Mouse (Mus musculus) midbrain, embryonic 15.5 days (tissue): Measurements from ENCODE around the gene Eps15. TPM values are rescaled to one million over a fixed set of nuclear protein-coding genes. Genes with fewer than 3 reads are reported as not detected.

Experiments
- ATAC-seq: fragments of 200-750 bp; cut with Nextera tagmentation; replicated peaks from 2 replicates; pipeline ENCODE4 v1.8.0; 2017; ENCODE audit warnings: moderate TSS enrichment
- H3K27ac ChIP-seq: fragments of 300-500 bp; sonication (generic); 2 replicates; pipeline ENCODE4 v1.5.1; 2015; ENCODE audit warnings: mild to moderate bottlenecking, inconsistent platforms
- H3K27me3 ChIP-seq: fragments of 300-500 bp; sonication (generic); replicated peaks from 2 replicates; pipeline ENCODE4 v1.6.1; 2015; ENCODE audit warnings: inconsistent platforms
- H3K36me3 ChIP-seq: fragments of 300-500 bp; sonication (generic); replicated peaks from 2 replicates; pipeline ENCODE4 v1.6.1; 2015; ENCODE audit warnings: inconsistent platforms
- H3K4me1 ChIP-seq: fragments of 300-500 bp; sonication (generic); 2 replicates; pipeline ENCODE4 v1.6.1; 2015; ENCODE audit warnings: inconsistent platforms
- H3K4me2 ChIP-seq: fragments of 300-500 bp; sonication (generic); 2 replicates; pipeline ENCODE4 v1.6.1; 2015; ENCODE audit warnings: inconsistent platforms, mild to moderate bottlenecking, moderate library complexity
- H3K4me3 ChIP-seq: fragments of 300-500 bp; sonication (generic); 2 replicates; pipeline ENCODE4 v1.5.1; 2015; ENCODE audit warnings: mild to moderate bottlenecking, inconsistent platforms
- H3K9ac ChIP-seq: fragments of 300-500 bp; sonication (generic); 2 replicates; pipeline ENCODE4 v1.6.1; 2015; ENCODE audit warnings: mild to moderate bottlenecking, inconsistent platforms
- H3K9me3 ChIP-seq: fragments of 300-500 bp; sonication (generic); 2 replicates; pipeline ENCODE4 v1.6.1; 2016; ENCODE audit warnings: inconsistent platforms
- WGBS: fragments of 180-500 bp; shearing (Covaris S2); methylation state at CpG from one replicate; pipeline ENCODE4 v1.1.7; 2015; ENCODE audit warnings: mixed read lengths; 5-methylcytosine and 5-hydroxymethylcytosine counted together
- polyA plus RNA-seq: library from polyadenylated mRNA; unstranded; fragments of >200 nt; fragmentation: Nextera tagmentation; extraction: Ambion mirVana; gene quantifications from 2 replicates; pipeline ENCODE4 v1.2.1, GENCODE M21; 2015

The Eps15 gene
- polyA plus RNA-seq, 1 experiment from 2014 or later: 61.0 TPM

- Histone ChIP-seq H3K4me3 (peak overlapping the region; percentile 63), H3K9ac (peak overlapping the region; percentile 60), H3K4me1 (peaks cover 5% of the 10 kb centered on the region; the same call in 1 of the 2 replicates), H3K27ac (no peak overlapping the region), H3K27me3 (no peaks in the 10 kb centered on the region), H3K9me3 (no peaks in the 10 kb centered on the region), H3K4me2 (peak overlapping the region; percentile 78), H3K36me3 (no peaks in the 10 kb centered on the region)
- WGBS: under 1% methylated on average over 60 of the region's 85 CpGs
- ATAC-seq: peak; percentile 89
These were observed 542 bp downstream of the Eps15 start for GRCm38 (mm10) chr4:109280459-109281160.

GRCm38 (mm10) chr4:109281161-109281560, 1.1 kb downstream of the Eps15 start:
- Histone ChIP-seq H3K4me1 (peaks cover 5% of the 10 kb centered on the region; the same call in 1 of the 2 replicates), H3K36me3 (no peaks in the 10 kb centered on the region), H3K4me2 (peak overlapping the region; percentile 78), H3K4me3 (peak overlapping the region; percentile 63), H3K27me3 (no peaks in the 10 kb centered on the region), H3K27ac (no peak overlapping the region), H3K9me3 (no peaks in the 10 kb centered on the region), H3K9ac (peak overlapping the region; percentile 60; the same call in 1 of the 2 replicates)
- 9% methylated on average over 4 of the region's 4 CpGs for WGBS
- no peak for ATAC-seq

GRCm38 (mm10) chr4:109281946-109282345, 1.9 kb downstream of the Eps15 start:
- H3K27ac ChIP-seq: no peak overlapping the region
- peak overlapping the region; percentile 78 for H3K4me2 ChIP-seq
- no peak overlapping the region for H3K9ac ChIP-seq

GRCm38 (mm10) chr4:109294629-109295028, 14.6 kb downstream of the Eps15 start:
- Histone ChIP-seq H3K27ac (no peak overlapping the region), H3K27me3 (no peaks in the 10 kb centered on the region), H3K4me2 (no peak overlapping the region), H3K9me3 (no peaks in the 10 kb centered on the region), H3K36me3 (no peaks in the 10 kb centered on the region), H3K4me1 (no peaks in the 10 kb centered on the region), H3K4me3 (no peak overlapping the region), H3K9ac (no peak overlapping the region)
- no peak for ATAC-seq

More at GRCm38 (mm10) chr4:109281946-109282345, 1.9 kb downstream of the Eps15 start:
- Histone ChIP-seq H3K4me3 (no peak overlapping the region), H3K4me1 (peaks cover 5% of the 10 kb centered on the region; the same call in 1 of the 2 replicates), H3K36me3 (no peaks in the 10 kb centered on the region), H3K9me3 (no peaks in the 10 kb centered on the region), H3K27me3 (no peaks in the 10 kb centered on the region)
- no peak for ATAC-seq
- 97% methylated on average over 1 of the region's 1 CpGs for WGBS

GRCm38 (mm10) chr4:109296510-109296909, 16.4 kb downstream of the Eps15 start:
- no peak for ATAC-seq
- no peak overlapping the region for H3K4me2 ChIP-seq
- H3K36me3 ChIP-seq: no peaks in the 10 kb centered on the region
- no peaks in the 10 kb centered on the region for H3K9me3 ChIP-seq
- whole genome bisulfite sequencing: 83% methylated on average over 2 of the region's 2 CpGs
- no peak overlapping the region for H3K27ac ChIP-seq
- H3K4me1 ChIP-seq: no peaks in the 10 kb centered on the region
- H3K27me3 ChIP-seq: no peaks in the 10 kb centered on the region
- no peak overlapping the region for H3K4me3 ChIP-seq
- no peak overlapping the region for H3K9ac ChIP-seq

GRCm38 (mm10) chr4:109299136-109299535, 19.1 kb downstream of the Eps15 start:
- H3K36me3 ChIP-seq: no peaks in the 10 kb centered on the region
- no peaks in the 10 kb centered on the region for H3K9me3 ChIP-seq
- no peak for ATAC-seq
- H3K4me1 ChIP-seq: no peaks in the 10 kb centered on the region
- H3K27ac ChIP-seq: no peak overlapping the region
- no peak overlapping the region for H3K4me2 ChIP-seq
- no peak overlapping the region for H3K9ac ChIP-seq
- H3K27me3 ChIP-seq: no peaks in the 10 kb centered on the region
- no peak overlapping the region for H3K4me3 ChIP-seq

- no peaks in the 10 kb centered on the region for H3K27me3 ChIP-seq
- no peak for ATAC-seq
- H3K4me2 ChIP-seq: no peak overlapping the region
- no peak overlapping the region for H3K4me3 ChIP-seq
- H3K36me3 ChIP-seq: no peaks in the 10 kb centered on the region
- H3K9me3 ChIP-seq: no peaks in the 10 kb centered on the region
- no peak overlapping the region for H3K9ac ChIP-seq
- H3K4me1 ChIP-seq: no peaks in the 10 kb centered on the region
- H3K27ac ChIP-seq: no peak overlapping the region
These were observed 37.1 kb downstream of the Eps15 start for GRCm38 (mm10) chr4:109316941-109317894.

- H3K9ac ChIP-seq: no peak overlapping the region
- no peak overlapping the region for H3K27ac ChIP-seq
- H3K27me3 ChIP-seq: no peaks in the 10 kb centered on the region
- no peaks in the 10 kb centered on the region for H3K9me3 ChIP-seq
- H3K4me1 ChIP-seq: no peaks in the 10 kb centered on the region; the same call in 1 of the 2 replicates
- WGBS: 89% methylated on average over 4 of the region's 4 CpGs
- H3K4me2 ChIP-seq: no peak overlapping the region
- H3K4me3 ChIP-seq: no peak overlapping the region
- no peaks in the 10 kb centered on the region for H3K36me3 ChIP-seq
- no peak for ATAC-seq
These were observed 56.7 kb downstream of the Eps15 start for GRCm38 (mm10) chr4:109336796-109337195.

- Histone ChIP-seq H3K27ac (no peak overlapping the region), H3K9me3 (no peaks in the 10 kb centered on the region), H3K4me3 (no peak overlapping the region), H3K36me3 (no peaks in the 10 kb centered on the region), H3K4me2 (no peak overlapping the region), H3K9ac (no peak overlapping the region), H3K27me3 (no peaks in the 10 kb centered on the region), H3K4me1 (peaks cover 11% of the 10 kb centered on the region)
- ATAC-seq: no peak
- 56% methylated on average over 1 of the region's 1 CpGs for WGBS
These were observed 61.2 kb downstream of the Eps15 start for GRCm38 (mm10) chr4:109341222-109341621.

GRCm38 (mm10) chr4:109342783-109343485, 62.9 kb downstream of the Eps15 start:
- WGBS: 26% methylated on average over 4 of the region's 4 CpGs
- Histone ChIP-seq H3K36me3 (no peaks in the 10 kb centered on the region), H3K9me3 (no peaks in the 10 kb centered on the region), H3K9ac (peak overlapping the region; percentile 57), H3K27me3 (no peaks in the 10 kb centered on the region), H3K4me1 (peaks cover 11% of the 10 kb centered on the region), H3K27ac (peak overlapping the region; percentile 86), H3K4me3 (peak overlapping the region; percentile 44), H3K4me2 (peak overlapping the region; percentile 37)
- peak; percentile 96 for ATAC-seq

- 28% methylated on average over 5 of the region's 5 CpGs for WGBS
- Histone ChIP-seq H3K36me3 (no peaks in the 10 kb centered on the region), H3K27me3 (no peaks in the 10 kb centered on the region), H3K27ac (peak overlapping the region; percentile 76), H3K4me3 (peak overlapping the region; percentile 44), H3K4me2 (peak overlapping the region; percentile 45), H3K4me1 (peaks cover 11% of the 10 kb centered on the region), H3K9me3 (no peaks in the 10 kb centered on the region), H3K9ac (peak overlapping the region; percentile 45)
- ATAC-seq: peak; percentile 62
These were observed 63.8 kb downstream of the Eps15 start for GRCm38 (mm10) chr4:109343909-109344308.

GRCm38 (mm10) chr4:109378107-109378506, 98.0 kb downstream of the Eps15 start:
- Histone ChIP-seq H3K9me3 (no peaks in the 10 kb centered on the region), H3K36me3 (peaks cover 30% of the 10 kb centered on the region; the same call in 1 of the 2 replicates), H3K4me1 (no peaks in the 10 kb centered on the region), H3K4me3 (no peak overlapping the region), H3K27ac (no peak overlapping the region), H3K4me2 (no peak overlapping the region), H3K9ac (no peak overlapping the region), H3K27me3 (no peaks in the 10 kb centered on the region)
- no peak for ATAC-seq
- WGBS: 89% methylated on average over 1 of the region's 1 CpGs
